Mouse (Mus musculus): ENCODE measurements around the gene Gm13090. TPM values are rescaled to one million over a fixed set of nuclear protein-coding genes. Genes with fewer than 3 reads are reported as not detected.

Gm13090 gene
- polyA plus RNA-seq, 1 experiment, result not detected

DNA sequence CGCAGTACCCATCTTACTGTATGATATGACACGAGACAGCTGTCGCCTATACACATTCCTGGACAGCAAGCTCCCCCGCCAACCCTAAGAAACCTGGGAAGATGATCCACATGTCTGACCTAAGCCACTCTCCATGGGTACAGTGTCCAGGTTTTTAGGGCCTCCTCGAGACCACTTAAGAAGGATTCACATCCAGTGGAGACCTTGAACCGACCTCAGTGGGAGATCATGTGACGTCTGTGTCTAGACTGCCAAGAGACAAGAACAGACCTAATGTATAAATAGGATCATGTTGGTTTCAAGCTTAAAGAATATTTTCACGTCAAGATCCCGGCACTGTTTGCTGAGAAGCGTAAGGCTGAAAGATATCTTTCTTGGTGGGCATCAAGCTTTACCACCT, 14.8 kb downstream of the Gm13090 start:
- H3K9ac ChIP-seq (ENCODE audit: low read depth, poor library complexity, severe bottlenecking), result no peak overlapping the region
- H3K9me3 ChIP-seq (replicated peaks; ENCODE audit: control insufficient read depth, insufficient read depth, low read length, poor library complexity, severe bottlenecking), result peaks cover 7% of the 10 kb centered on the region
- no peaks in the 10 kb centered on the region for H3K4me1 ChIP-seq (ENCODE audit: control insufficient read depth, insufficient read depth, low read length)
- H3K4me3 ChIP-seq (ENCODE audit: low read depth, low read length), result no peak overlapping the region
- TF ChIP-seq CTCF (IDR thresholded peaks at IDR 0.05; ENCODE audit: low read depth, low read length) (no peak), POLR2A (IDR thresholded peaks at IDR 0.05; ENCODE audit: insufficient read depth, low read length) (no peak), EP300 (IDR thresholded peaks at IDR 0.05; ENCODE audit: insufficient read depth, low read depth, low read length) (no peak)
- no peaks in the 10 kb centered on the region for H3K27me3 ChIP-seq (ENCODE audit: control insufficient read depth, insufficient read depth, low read length, poor library complexity, severe bottlenecking)
- no peak overlapping the region for H3K27ac ChIP-seq (ENCODE audit: insufficient read depth, low read length)
- no peaks in the 10 kb centered on the region for H3K36me3 ChIP-seq (ENCODE audit: control insufficient read depth, insufficient read depth, low read length, poor library complexity, severe bottlenecking)

DNA sequence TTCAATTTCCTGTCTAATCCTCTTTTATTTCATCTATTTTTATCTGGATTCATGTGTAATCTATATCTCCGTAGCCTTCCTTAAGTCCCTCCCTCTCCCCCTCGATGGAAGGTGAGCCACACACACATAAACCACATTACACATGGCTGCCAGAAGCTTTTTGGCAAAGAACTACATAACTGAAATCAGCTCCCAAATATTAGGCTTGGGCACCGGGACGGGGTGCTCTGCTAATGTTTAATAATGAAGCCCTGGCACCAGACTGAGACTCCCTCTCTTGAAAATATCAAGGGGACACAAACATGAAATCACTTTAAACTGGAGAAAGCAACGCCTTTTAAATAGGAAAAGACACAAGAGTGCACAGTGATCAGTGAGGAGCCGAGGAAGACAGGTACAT, 16.5 kb downstream of the Gm13090 start:
- Histone ChIP-seq H3K9me3 (replicated peaks; ENCODE audit: control insufficient read depth, insufficient read depth, low read length, poor library complexity, severe bottlenecking) (peaks cover 7% of the 10 kb centered on the region), H3K27me3 (ENCODE audit: control insufficient read depth, insufficient read depth, low read length, poor library complexity, severe bottlenecking) (no peaks in the 10 kb centered on the region), H3K36me3 (ENCODE audit: control insufficient read depth, insufficient read depth, low read length, poor library complexity, severe bottlenecking) (no peaks in the 10 kb centered on the region), H3K4me3 (ENCODE audit: low read depth, low read length) (no peak overlapping the region), H3K4me1 (ENCODE audit: control insufficient read depth, insufficient read depth, low read length) (no peaks in the 10 kb centered on the region), H3K9ac (ENCODE audit: low read depth, poor library complexity, severe bottlenecking) (no peak overlapping the region), H3K27ac (ENCODE audit: insufficient read depth, low read length) (no peak overlapping the region)
- TF ChIP-seq EP300 (IDR thresholded peaks at IDR 0.05; ENCODE audit: insufficient read depth, low read depth, low read length) (no peak), CTCF (IDR thresholded peaks at IDR 0.05; ENCODE audit: low read depth, low read length) (no peak)

GRCm38 (mm10) chr4:151106468-151106867, 17.1 kb downstream of the Gm13090 start:
- Histone ChIP-seq H3K27me3 (ENCODE audit: control insufficient read depth, insufficient read depth, low read length, poor library complexity, severe bottlenecking) (no peaks in the 10 kb centered on the region), H3K4me3 (ENCODE audit: low read depth, low read length) (no peak overlapping the region), H3K27ac (ENCODE audit: insufficient read depth, low read length) (no peak overlapping the region), H3K4me1 (ENCODE audit: control insufficient read depth, insufficient read depth, low read length) (no peaks in the 10 kb centered on the region), H3K9me3 (replicated peaks; ENCODE audit: control insufficient read depth, insufficient read depth, low read length, poor library complexity, severe bottlenecking) (peaks cover 3% of the 10 kb centered on the region), H3K9ac (ENCODE audit: low read depth, poor library complexity, severe bottlenecking) (no peak overlapping the region), H3K36me3 (ENCODE audit: control insufficient read depth, insufficient read depth, low read length, poor library complexity, severe bottlenecking) (no peaks in the 10 kb centered on the region)
- TF ChIP-seq CTCF (IDR thresholded peaks at IDR 0.05; ENCODE audit: low read depth, low read length) (no peak), EP300 (IDR thresholded peaks at IDR 0.05; ENCODE audit: insufficient read depth, low read depth, low read length) (no peak), POLR2A (IDR thresholded peaks at IDR 0.05; ENCODE audit: insufficient read depth, low read length) (no peak)

GRCm38 (mm10) chr4:151107131-151108001, 18.0 kb downstream of the Gm13090 start:
- Histone ChIP-seq H3K36me3 (ENCODE audit: control insufficient read depth, insufficient read depth, low read length, poor library complexity, severe bottlenecking) (no peaks in the 10 kb centered on the region), H3K4me1 (ENCODE audit: control insufficient read depth, insufficient read depth, low read length) (no peaks in the 10 kb centered on the region), H3K27ac (ENCODE audit: insufficient read depth, low read length) (no peak overlapping the region), H3K9ac (ENCODE audit: low read depth, poor library complexity, severe bottlenecking) (peak overlapping the region; percentile 86), H3K4me3 (ENCODE audit: low read depth, low read length) (peak overlapping the region; percentile 95), H3K27me3 (ENCODE audit: control insufficient read depth, insufficient read depth, low read length, poor library complexity, severe bottlenecking) (no peaks in the 10 kb centered on the region), H3K9me3 (replicated peaks; ENCODE audit: control insufficient read depth, insufficient read depth, low read length, poor library complexity, severe bottlenecking) (no peaks in the 10 kb centered on the region)
- TF ChIP-seq CTCF (IDR thresholded peaks at IDR 0.05; ENCODE audit: low read depth, low read length), result no peak
- TF ChIP-seq POLR2A (IDR thresholded peaks at IDR 0.05; ENCODE audit: insufficient read depth, low read length), result no peak
- TF ChIP-seq EP300 (IDR thresholded peaks at IDR 0.05; ENCODE audit: insufficient read depth, low read depth, low read length), result no peak

DNA sequence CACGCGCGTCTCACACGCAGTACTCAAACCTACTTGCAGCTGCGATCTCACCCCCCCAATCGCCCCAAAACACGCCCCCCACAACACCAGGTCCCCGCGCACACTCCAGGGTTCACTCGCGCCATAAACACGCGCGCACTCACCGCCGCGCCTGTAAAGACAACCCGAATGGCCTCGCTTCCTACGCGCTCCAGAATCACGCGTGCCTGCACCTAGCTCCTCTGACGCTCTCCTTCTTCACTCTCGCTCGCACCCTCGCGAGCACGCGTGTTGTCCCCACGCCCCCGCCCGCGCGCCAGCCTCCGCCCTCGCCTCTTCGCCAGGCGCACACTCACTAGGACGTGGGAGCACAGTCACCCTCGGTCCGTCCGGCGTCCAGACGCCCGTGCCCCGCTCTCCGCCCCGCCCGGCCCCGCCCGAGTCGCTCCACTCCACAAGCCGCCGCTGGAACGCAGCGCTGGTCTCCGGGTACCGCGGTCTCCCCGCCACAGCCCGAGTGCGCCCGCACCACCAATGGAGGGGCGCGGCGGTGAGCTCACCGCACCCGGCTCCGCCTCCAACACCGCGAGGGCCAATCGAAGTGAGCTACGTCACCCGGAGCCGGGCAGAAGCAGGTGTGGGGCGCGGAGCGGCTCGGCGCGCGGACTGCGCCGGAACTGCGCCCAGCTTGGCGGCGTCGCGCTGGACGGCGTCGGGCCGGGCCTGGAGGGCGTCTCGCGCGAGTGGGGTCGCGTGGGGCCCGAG, 18.8 kb downstream of the Gm13090 start:
- Histone ChIP-seq H3K4me1 (ENCODE audit: control insufficient read depth, insufficient read depth, low read length) (no peaks in the 10 kb centered on the region), H3K27ac (ENCODE audit: insufficient read depth, low read length) (no peak overlapping the region), H3K9me3 (replicated peaks; ENCODE audit: control insufficient read depth, insufficient read depth, low read length, poor library complexity, severe bottlenecking) (no peaks in the 10 kb centered on the region), H3K27me3 (ENCODE audit: control insufficient read depth, insufficient read depth, low read length, poor library complexity, severe bottlenecking) (no peaks in the 10 kb centered on the region), H3K36me3 (ENCODE audit: control insufficient read depth, insufficient read depth, low read length, poor library complexity, severe bottlenecking) (no peaks in the 10 kb centered on the region), H3K4me3 (ENCODE audit: low read depth, low read length) (peak overlapping the region; percentile 95), H3K9ac (ENCODE audit: low read depth, poor library complexity, severe bottlenecking) (peak overlapping the region; percentile 86)
- TF ChIP-seq POLR2A (IDR thresholded peaks at IDR 0.05; ENCODE audit: insufficient read depth, low read length) (no peak), EP300 (IDR thresholded peaks at IDR 0.05; ENCODE audit: insufficient read depth, low read depth, low read length) (no peak), CTCF (IDR thresholded peaks at IDR 0.05; ENCODE audit: low read depth, low read length) (no peak)

DNA sequence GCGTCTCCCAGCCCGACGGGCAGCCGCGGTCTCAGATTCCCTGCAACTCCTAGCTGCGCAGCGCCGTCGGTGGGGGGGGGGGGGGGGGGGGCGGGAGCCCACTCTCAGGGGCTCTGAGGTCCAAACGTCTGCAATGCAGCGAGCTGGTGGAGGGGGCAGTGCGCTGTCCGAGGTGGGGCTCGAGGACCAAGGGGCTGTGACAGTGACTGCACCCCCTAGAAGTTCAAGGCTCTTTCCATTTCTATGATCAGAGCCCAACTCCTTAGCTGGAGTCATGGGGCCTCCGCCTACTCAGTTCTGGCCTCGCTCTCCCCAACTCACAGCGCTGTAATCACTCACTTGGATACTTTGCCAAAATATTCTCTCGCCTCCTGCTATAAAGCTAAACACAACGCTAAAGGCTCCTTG, 19.5 kb downstream of the Gm13090 start:
- no peaks in the 10 kb centered on the region for H3K27me3 ChIP-seq (ENCODE audit: control insufficient read depth, insufficient read depth, low read length, poor library complexity, severe bottlenecking)
- no peak overlapping the region for H3K27ac ChIP-seq (ENCODE audit: insufficient read depth, low read length)
- peak overlapping the region; percentile 86 for H3K9ac ChIP-seq (ENCODE audit: low read depth, poor library complexity, severe bottlenecking)
- no peaks in the 10 kb centered on the region for H3K36me3 ChIP-seq (ENCODE audit: control insufficient read depth, insufficient read depth, low read length, poor library complexity, severe bottlenecking)
- H3K4me3 ChIP-seq (ENCODE audit: low read depth, low read length), result peak overlapping the region; percentile 69
- TF ChIP-seq POLR2A (IDR thresholded peaks at IDR 0.05; ENCODE audit: insufficient read depth, low read length) (no peak), EP300 (IDR thresholded peaks at IDR 0.05; ENCODE audit: insufficient read depth, low read depth, low read length) (no peak), CTCF (IDR thresholded peaks at IDR 0.05; ENCODE audit: low read depth, low read length) (no peak)
- H3K4me1 ChIP-seq (ENCODE audit: control insufficient read depth, insufficient read depth, low read length), result no peaks in the 10 kb centered on the region
- H3K9me3 ChIP-seq (replicated peaks; ENCODE audit: control insufficient read depth, insufficient read depth, low read length, poor library complexity, severe bottlenecking), result no peaks in the 10 kb centered on the region
